Mouse (Mus musculus): ENCODE results near the gene Ddrgk1. TPM values are rescaled to one million over a fixed set of nuclear protein-coding genes. Genes with fewer than 3 reads are reported as not detected.

Gene Ddrgk1
- total RNA-seq, 4 experiments from 2014 or later, result 106 to 118 (median 114) TPM

Other genes starting within 250 kb of the Ddrgk1 start
- gene Vps16, start 240.3 kb downstream of the Ddrgk1 start, total RNA-seq (2022), result 10 to 100 TPM; 67.2 to 90.4 (median 76.7) TPM
- gene Pced1a, start 240.0 kb downstream of the Ddrgk1 start, total RNA-seq (2022), result 10 to 100 TPM; 23.1 to 29.9 (median 24.1) TPM
- 100 to 1,000 TPM; 217 to 237 (median 225) TPM for gene Ptpra, start 214.4 kb downstream of the Ddrgk1 start, total RNA-seq (2022)
- gene Mrps26, start 100.9 kb downstream of the Ddrgk1 start, total RNA-seq (2022), result 10 to 100 TPM; 70.7 to 79.2 (median 72.7) TPM
- 1 to 10 TPM in 3 of 4 experiments, under 1 TPM in 1; 0.78 to 8.8 (median 2.9) TPM for gene Oxt, start 88.5 kb downstream of the Ddrgk1 start, total RNA-seq (2022)
- 10 to 100 TPM in 2 of 4 experiments, 1 to 10 TPM in 2; 5.0 to 23.8 (median 11.3) TPM for gene Avp, start 82.1 kb downstream of the Ddrgk1 start, total RNA-seq (2022)
- gene Fastkd5, start 34.6 kb downstream of the Ddrgk1 start, total RNA-seq (2022), result 1 to 10 TPM; 6.5 to 9.2 (median 7.3) TPM
- gene Ubox5, start 34.6 kb downstream of the Ddrgk1 start, total RNA-seq (2022), result 10 to 100 TPM; 11.7 to 14.7 (median 12.5) TPM
- gene Lzts3, start 21.9 kb downstream of the Ddrgk1 start, total RNA-seq (2022), result 100 to 1,000 TPM; 186 to 214 (median 199) TPM
- 10 to 100 TPM; 35.7 to 41.7 (median 38.3) TPM for gene Itpa, start 3.0 kb upstream of the Ddrgk1 start, total RNA-seq (2022)
- 1 to 10 TPM; 4.2 to 6.6 (median 4.9) TPM for gene Slc4a11, start 32.9 kb upstream of the Ddrgk1 start, total RNA-seq (2022)
- 10 to 100 TPM; 79.2 to 90.2 (median 83.6) TPM for gene 4930402H24Rik, start 241.7 kb upstream of the Ddrgk1 start, total RNA-seq (2022)
- gene Atrn, start 241.8 kb upstream of the Ddrgk1 start, total RNA-seq (2022), result 100 to 1,000 TPM; 104 to 115 (median 108) TPM

Measured in left cerebral cortex, adult 8-10 months (tissue).